Comparison of ENCODE assay signal across 8 mouse cellular contexts in genomic region chr6:135087721-135088451, GRCm38 (mm10). TPM values are rescaled to one million over a fixed set of nuclear protein-coding genes. Genes with fewer than 3 reads are reported as not detected.
DNase-seq lines count a peak whose midpoint lies in the region; ATAC-seq and TF ChIP-seq lines count a peak whose summit lies in the region.

No protein-coding gene starts in this region.

- H3K4me3 ChIP-seq in G1E (ENCODE audit: low read depth, low read length), result no peak overlapping the region
- peak overlapping the region; percentile 16 for H3K4me3 ChIP-seq in forebrain, postnatal 0 days (ENCODE audit: low read depth, low read length)
- 0 out of 2 replicates have a peak overlapping the region, but pooled peaks have one; percentile 9 for H3K4me3 ChIP-seq in lung, embryonic 15.5 days

- 15% methylated on average over 19 of the region's 19 CpGs for WGBS in forebrain, postnatal 0 days
- WGBS in lung, embryonic 15.5 days, result 12% methylated on average over 19 of the region's 19 CpGs

- peak overlapping the region; percentile 15; the same call in 1 of the 2 replicates for H3K9ac ChIP-seq in forebrain, postnatal 0 days
- no peak overlapping the region for H3K9ac ChIP-seq in lung, embryonic 15.5 days

- H3K36me3 ChIP-seq in G1E (replicated peaks), result no peaks in the 10 kb centered on the region
- H3K36me3 ChIP-seq in forebrain, postnatal 0 days (ENCODE audit: insufficient read depth), result no peaks in the 10 kb centered on the region
- peaks cover 12% of the 10 kb centered on the region; the same call in 1 of the 2 replicates for H3K36me3 ChIP-seq in lung, embryonic 15.5 days

- H3K4me2 ChIP-seq in forebrain, postnatal 0 days (ENCODE audit: low read depth), result peak overlapping the region; percentile 50
- peak overlapping the region; percentile 54 for H3K4me2 ChIP-seq in lung, embryonic 15.5 days

- peak; percentile 82 for TF ChIP-seq CTCF in G1E (IDR thresholded peaks at IDR 0.05; ENCODE audit: low read depth, low read length)
- peak; percentile 96 for TF ChIP-seq CTCF in forebrain, postnatal 0 days (IDR thresholded peaks at IDR 0.05; ENCODE audit: low read depth)

- DNase-seq in G1E (ENCODE audit: low spot score), result peak; percentile 41
- DNase-seq in cerebellum, adult 18-20 months, result peak; percentile 62 to 77
- DNase-seq in forebrain, postnatal 0 days, result peak; percentile 96
- DNase-seq in heart, postnatal 4 days, result peak; percentile 90
- DNase-seq in layer of hippocampus, adult 8-10 months (ENCODE audit: low spot score in 2 of 2), result peak; percentile 67 to 86
- DNase-seq in ovary, postnatal 10 days (ENCODE audit: low spot score), result peak; percentile 70
- peak; percentile 84 for DNase-seq in thymus, postnatal 0 days (ENCODE audit: low spot score)

- no peaks in the 10 kb centered on the region for H3K4me1 ChIP-seq in G1E (ENCODE audit: insufficient read depth, low read depth, low read length)
- peaks cover 4% of the 10 kb centered on the region; the same call in 1 of the 2 replicates for H3K4me1 ChIP-seq in forebrain, postnatal 0 days (ENCODE audit: insufficient read depth)
- H3K4me1 ChIP-seq in lung, embryonic 15.5 days, result peaks cover 7% of the 10 kb centered on the region; the same call in 1 of the 2 replicates

- no peaks in the 10 kb centered on the region; the same call in 1 of the 2 replicates for H3K27me3 ChIP-seq in G1E (ENCODE audit: insufficient read depth, low read length)
- no peaks in the 10 kb centered on the region for H3K27me3 ChIP-seq in forebrain, postnatal 0 days (ENCODE audit: insufficient read depth, low read length)
- H3K27me3 ChIP-seq in lung, embryonic 15.5 days, result no peaks in the 10 kb centered on the region

- ATAC-seq in G1E (ENCODE audit: extremely low read depth, insufficient number of reproducible peaks, low FRiP score, poor library complexity, severe bottlenecking), result peak; percentile 66
- peak; percentile 87 for ATAC-seq in forebrain, postnatal 0 days
- peak; percentile 85 for ATAC-seq in lung, embryonic 15.5 days (ENCODE audit: borderline replicate concordance, extremely low read depth, low FRiP score, low TSS enrichment)

- peak overlapping the region; percentile 30; the same call in 1 of the 2 replicates for H3K27ac ChIP-seq in forebrain, postnatal 0 days (ENCODE audit: low read depth, low read length)
- H3K27ac ChIP-seq in lung, embryonic 15.5 days, result 0 out of 2 replicates have a peak overlapping the region, but pooled peaks have one; percentile 1

- no peaks in the 10 kb centered on the region for H3K9me3 ChIP-seq in G1E (replicated peaks)
- H3K9me3 ChIP-seq in forebrain, postnatal 0 days (ENCODE audit: low read length), result no peaks in the 10 kb centered on the region
- H3K9me3 ChIP-seq in lung, embryonic 15.5 days, result no peaks in the 10 kb centered on the region

RNA-seq across cellular contexts. Expression of gene Gprc5a, which starts 22.4 kb away (rescaled TPM):
- total RNA-seq in G1E (2014; fragmentation: Nextera tagmentation), result not detected in 2 replicates
- total RNA-seq in G1E (2017), result not detected in 2 replicates
- not detected in 2 replicates for polyA plus RNA-seq in G1E (2012)
- 0.43 and 0.62 TPM in 2 replicates for total RNA-seq in forebrain, postnatal 0 days (2014; rRNA removed)
- 0.47 and 0.60 TPM in 2 replicates for polyA plus RNA-seq in forebrain, postnatal 0 days (2015; fragmentation: Nextera tagmentation; extraction: Ambion mirVana)
- total RNA-seq in heart, postnatal 4 days (2021), result 1 to 10 TPM; 3.7 to 4.0 TPM
- total RNA-seq in layer of hippocampus, adult 8-10 months (2022), result under 1 TPM in 1 of 4 experiments, not detected in 3; 0.21 TPM
- 72.4 and 85.7 TPM in 2 replicates for polyA plus RNA-seq in lung, embryonic 15.5 days (2015; fragmentation: Nextera tagmentation; extraction: Ambion mirVana)
- polyA plus RNA-seq in thymus, postnatal 0 days (2015; fragmentation: Nextera tagmentation; extraction: Ambion mirVana), result 3.7 and 4.6 TPM in 2 replicates

RNA-seq across cellular contexts. Expression of gene Gprc5d, which starts 30.2 kb away (rescaled TPM):
- total RNA-seq in G1E (2014; fragmentation: Nextera tagmentation) (not detected in 2 replicates), G1E (2017) (0.12 TPM in 1 of 2 replicates, not detected in the other)
- not detected in 2 replicates for polyA plus RNA-seq in G1E (2012)
- total RNA-seq in forebrain, postnatal 0 days (2014; rRNA removed), result not detected in 2 replicates
- 0.19 TPM in 1 of 2 replicates, not detected in the other for polyA plus RNA-seq in forebrain, postnatal 0 days (2015; fragmentation: Nextera tagmentation; extraction: Ambion mirVana)
- total RNA-seq in heart, postnatal 4 days (2021), result under 1 TPM in 1 of 2 experiments, not detected in 1; 0.26 TPM
- total RNA-seq in layer of hippocampus, adult 8-10 months (2022), result under 1 TPM in 2 of 4 experiments, not detected in 2; 0.25 to 0.47 TPM
- polyA plus RNA-seq in lung, embryonic 15.5 days (2015; fragmentation: Nextera tagmentation; extraction: Ambion mirVana), result not detected in 2 replicates
- 0.10 and 0.24 TPM in 2 replicates for polyA plus RNA-seq in thymus, postnatal 0 days (2015; fragmentation: Nextera tagmentation; extraction: Ambion mirVana)

Comparison
In these comparisons a context has a peak if more than half of its experiments do, and no peak if none do; other contexts are left out.
1. DNase-seq: peak in every context shown above with its lines; median percentile 96 in forebrain, postnatal 0 days; 90 in heart, postnatal 4 days; 84 in thymus, postnatal 0 days; 76 in layer of hippocampus, adult 8-10 months; 70 in ovary, postnatal 10 days; 70 in cerebellum, adult 18-20 months; 41 in G1E.